Mouse (Mus musculus): Measurements from ENCODE around the gene Srrm2. TPM values are rescaled to one million over a fixed set of nuclear protein-coding genes. Genes with fewer than 3 reads are reported as not detected.

Srrm2 gene
- polyA plus RNA-seq, 1 experiment from 2014 or later = 416 TPM

GRCm38 (mm10) chr17:23789749-23790268, 523 bp upstream of the Srrm2 start:
- 20% methylated on average over 8 of the region's 8 CpGs for WGBS
- H3K27ac ChIP-seq = peak overlapping the region; percentile 81
- peak overlapping the region; percentile 81 for H3K4me2 ChIP-seq
- H3K9me3 ChIP-seq = no peaks in the 10 kb centered on the region
- H3K4me1 ChIP-seq = peaks cover 27% of the 10 kb centered on the region
- ATAC-seq (ENCODE audit: borderline replicate concordance, extremely low read depth, low FRiP score, low TSS enrichment) = no peak
- H3K27me3 ChIP-seq = no peaks in the 10 kb centered on the region
- H3K4me3 ChIP-seq = peak overlapping the region; percentile 48
- H3K36me3 ChIP-seq = no peaks in the 10 kb centered on the region
- H3K9ac ChIP-seq = peak overlapping the region; percentile 58

- Histone ChIP-seq H3K27me3 (no peaks in the 10 kb centered on the region), H3K4me1 (peaks cover 20% of the 10 kb centered on the region), H3K4me3 (peak overlapping the region; percentile 48), H3K36me3 (no peaks in the 10 kb centered on the region), H3K9ac (no peak overlapping the region), H3K9me3 (no peaks in the 10 kb centered on the region), H3K4me2 (peak overlapping the region; percentile 81), H3K27ac (peak overlapping the region; percentile 81; the same call in 1 of the 2 replicates)
- no peak for ATAC-seq (ENCODE audit: borderline replicate concordance, extremely low read depth, low FRiP score, low TSS enrichment)
- WGBS = 52% methylated on average over 2 of the region's 2 CpGs
Measured at GRCm38 (mm10) chr17:23791079-23791357, 686 bp downstream of the Srrm2 start.

- Histone ChIP-seq H3K4me2 (no peak overlapping the region), H3K27me3 (no peaks in the 10 kb centered on the region), H3K4me3 (no peak overlapping the region), H3K4me1 (peaks cover 8% of the 10 kb centered on the region), H3K9me3 (no peaks in the 10 kb centered on the region), H3K9ac (no peak overlapping the region), H3K27ac (no peak overlapping the region), H3K36me3 (no peaks in the 10 kb centered on the region)
- ATAC-seq (ENCODE audit: borderline replicate concordance, extremely low read depth, low FRiP score, low TSS enrichment) = no peak
- 89% methylated on average over 8 of the region's 8 CpGs for WGBS
Measured at GRCm38 (mm10) chr17:23795323-23795722, 5.0 kb downstream of the Srrm2 start.

GRCm38 (mm10) chr17:23797316-23797715, 7.0 kb downstream of the Srrm2 start:
- Histone ChIP-seq H3K9ac (no peak overlapping the region), H3K4me3 (no peak overlapping the region), H3K4me1 (peaks cover 2% of the 10 kb centered on the region; the same call in 1 of the 2 replicates), H3K27ac (no peak overlapping the region), H3K4me2 (no peak overlapping the region), H3K27me3 (no peaks in the 10 kb centered on the region), H3K36me3 (no peaks in the 10 kb centered on the region), H3K9me3 (no peaks in the 10 kb centered on the region)
- no peak for ATAC-seq (ENCODE audit: borderline replicate concordance, extremely low read depth, low FRiP score, low TSS enrichment)
- WGBS = 65% methylated on average over 7 of the region's 7 CpGs

- ATAC-seq (ENCODE audit: borderline replicate concordance, extremely low read depth, low FRiP score, low TSS enrichment) = no peak
Measured at GRCm38 (mm10) chr17:23801627-23802026, 11.3 kb downstream of the Srrm2 start.

GRCm38 (mm10) chr17:23802746-23803365, 12.5 kb downstream of the Srrm2 start:
- peaks cover 29% of the 10 kb centered on the region for H3K4me1 ChIP-seq
- under 1% methylated on average over 60 of the region's 60 CpGs for WGBS
- H3K27me3 ChIP-seq = no peaks in the 10 kb centered on the region
- ATAC-seq (ENCODE audit: borderline replicate concordance, extremely low read depth, low FRiP score, low TSS enrichment) = peak; percentile 99
- H3K4me3 ChIP-seq = peak overlapping the region; percentile 86
- H3K9ac ChIP-seq = peak overlapping the region; percentile 98
- peak overlapping the region; percentile 59 for H3K4me2 ChIP-seq
- peak overlapping the region; percentile 96 for H3K27ac ChIP-seq
- H3K9me3 ChIP-seq = no peaks in the 10 kb centered on the region
- H3K36me3 ChIP-seq = peaks cover 12% of the 10 kb centered on the region

More at GRCm38 (mm10) chr17:23801627-23802026, 11.3 kb downstream of the Srrm2 start:
- H3K4me3 ChIP-seq = no peak overlapping the region
- H3K4me1 ChIP-seq = peaks cover 22% of the 10 kb centered on the region
- no peak overlapping the region for H3K9ac ChIP-seq
- no peaks in the 10 kb centered on the region for H3K36me3 ChIP-seq
- no peaks in the 10 kb centered on the region for H3K27me3 ChIP-seq
- no peak overlapping the region for H3K27ac ChIP-seq
- no peaks in the 10 kb centered on the region for H3K9me3 ChIP-seq
- WGBS = 90% methylated on average over 10 of the region's 10 CpGs
- H3K4me2 ChIP-seq = no peak overlapping the region

- Histone ChIP-seq H3K36me3 (peaks cover 19% of the 10 kb centered on the region), H3K27ac (peak overlapping the region; percentile 96), H3K27me3 (no peaks in the 10 kb centered on the region), H3K9ac (peak overlapping the region; percentile 98), H3K4me2 (peak overlapping the region; percentile 73), H3K9me3 (no peaks in the 10 kb centered on the region), H3K4me3 (peak overlapping the region; percentile 86), H3K4me1 (peaks cover 29% of the 10 kb centered on the region)
- ATAC-seq (ENCODE audit: borderline replicate concordance, extremely low read depth, low FRiP score, low TSS enrichment) = peak; percentile 65
- WGBS = 1% methylated on average over 69 of the region's 83 CpGs
Measured at GRCm38 (mm10) chr17:23803366-23804041, 13.2 kb downstream of the Srrm2 start.

GRCm38 (mm10) chr17:23804426-23805085, 14.2 kb downstream of the Srrm2 start:
- peaks cover 29% of the 10 kb centered on the region for H3K36me3 ChIP-seq
- under 1% methylated on average over 8 of the region's 8 CpGs for WGBS
- 0 out of 2 replicates have a peak overlapping the region, but pooled peaks have one; percentile 17 for H3K27ac ChIP-seq
- peaks cover 29% of the 10 kb centered on the region for H3K4me1 ChIP-seq
- no peaks in the 10 kb centered on the region for H3K27me3 ChIP-seq
- H3K9ac ChIP-seq = peak overlapping the region; percentile 98
- H3K4me3 ChIP-seq = peak overlapping the region; percentile 86
- H3K4me2 ChIP-seq = peak overlapping the region; percentile 73
- no peak for ATAC-seq (ENCODE audit: borderline replicate concordance, extremely low read depth, low FRiP score, low TSS enrichment)
- H3K9me3 ChIP-seq = no peaks in the 10 kb centered on the region

GRCm38 (mm10) chr17:23806867-23807266, 16.5 kb downstream of the Srrm2 start:
- ATAC-seq (ENCODE audit: borderline replicate concordance, extremely low read depth, low FRiP score, low TSS enrichment) = no peak
- no peaks in the 10 kb centered on the region for H3K9me3 ChIP-seq
- H3K36me3 ChIP-seq = peaks cover 52% of the 10 kb centered on the region
- 0 out of 2 replicates have a peak overlapping the region, but pooled peaks have one; percentile 11 for H3K4me3 ChIP-seq
- H3K27ac ChIP-seq = no peak overlapping the region
- peaks cover 29% of the 10 kb centered on the region for H3K4me1 ChIP-seq
- no peak overlapping the region for H3K9ac ChIP-seq
- no peaks in the 10 kb centered on the region for H3K27me3 ChIP-seq
- 67% methylated on average over 25 of the region's 25 CpGs for WGBS
- H3K4me2 ChIP-seq = peak overlapping the region; percentile 73

- ATAC-seq (ENCODE audit: borderline replicate concordance, extremely low read depth, low FRiP score, low TSS enrichment) = no peak
- H3K4me3 ChIP-seq = no peak overlapping the region
- H3K36me3 ChIP-seq = peaks cover 63% of the 10 kb centered on the region
- H3K9me3 ChIP-seq = no peaks in the 10 kb centered on the region
- no peak overlapping the region for H3K4me2 ChIP-seq
- no peak overlapping the region for H3K9ac ChIP-seq
- 89% methylated on average over 3 of the region's 3 CpGs for WGBS
- H3K4me1 ChIP-seq = peaks cover 26% of the 10 kb centered on the region
- H3K27me3 ChIP-seq = no peaks in the 10 kb centered on the region
- no peak overlapping the region for H3K27ac ChIP-seq
Measured at GRCm38 (mm10) chr17:23807918-23808317, 17.6 kb downstream of the Srrm2 start.

- WGBS = 98% methylated on average over 16 of the region's 16 CpGs
- Histone ChIP-seq H3K4me2 (no peak overlapping the region), H3K9me3 (peaks cover 12% of the 10 kb centered on the region; the same call in 1 of the 2 replicates), H3K36me3 (peaks cover 97% of the 10 kb centered on the region), H3K27ac (no peak overlapping the region), H3K4me1 (no peaks in the 10 kb centered on the region), H3K9ac (no peak overlapping the region), H3K27me3 (no peaks in the 10 kb centered on the region), H3K4me3 (no peak overlapping the region)
- no peak for ATAC-seq (ENCODE audit: borderline replicate concordance, extremely low read depth, low FRiP score, low TSS enrichment)
Measured at GRCm38 (mm10) chr17:23815641-23816040, 25.3 kb downstream of the Srrm2 start.

GRCm38 (mm10) chr17:23818579-23818978, 28.2 kb downstream of the Srrm2 start:
- Histone ChIP-seq H3K4me2 (no peak overlapping the region), H3K27me3 (no peaks in the 10 kb centered on the region), H3K9me3 (peaks cover 12% of the 10 kb centered on the region; the same call in 1 of the 2 replicates), H3K9ac (no peak overlapping the region), H3K27ac (no peak overlapping the region), H3K4me1 (no peaks in the 10 kb centered on the region), H3K4me3 (no peak overlapping the region), H3K36me3 (peaks cover 99% of the 10 kb centered on the region)
- WGBS = 97% methylated on average over 8 of the region's 8 CpGs
- no peak for ATAC-seq (ENCODE audit: borderline replicate concordance, extremely low read depth, low FRiP score, low TSS enrichment)
